Mouse (Mus musculus) heart, adult 2 months (tissue): ENCODE data around the gene Slc25a28. TPM values are rescaled to one million over a fixed set of nuclear protein-coding genes. Genes with fewer than 3 reads are reported as not detected.

ENCODE experiments used
- DNase-seq, 2 experiments: peaks; one replicate each; pipeline ENCODE4 v3.0.0; 2021
- H3K27ac ChIP-seq: fragments of 200-600 bp; 2 replicates; pipeline ENCODE4 v1.8.1; 2022
- H3K27me3 ChIP-seq: fragments of 200-500 bp; 2 replicates; pipeline ENCODE4 v1.6.1; 2012; ENCODE audit warnings: mild to moderate bottlenecking, low read length, inconsistent platforms, mixed read lengths; ENCODE audit not compliant: control insufficient read depth, insufficient read depth
- H3K36me3 ChIP-seq: fragments of 200-500 bp; 2 replicates; pipeline ENCODE4 v1.6.1; 2012; ENCODE audit warnings: low read length, inconsistent platforms; ENCODE audit not compliant: control insufficient read depth, insufficient read depth
- H3K4me1 ChIP-seq: fragments of 200-500 bp; 2 replicates; pipeline ENCODE4 v1.6.1; 2011; ENCODE audit warnings: low read length; ENCODE audit not compliant: control insufficient read depth, insufficient read depth
- H3K4me3 ChIP-seq: fragments of 200-600 bp; 2 replicates; pipeline ENCODE4 v1.8.1; 2022
- H3K79me2 ChIP-seq: fragments of 200-500 bp; replicated peaks from 2 replicates; pipeline ENCODE4 v1.6.1; 2012; ENCODE audit warnings: mild to moderate bottlenecking, inconsistent platforms, low read length, moderate library complexity, mixed read lengths; ENCODE audit not compliant: control insufficient read depth, insufficient read depth
- H3K9ac ChIP-seq: fragments of 200-500 bp; 2 replicates; pipeline ENCODE4 v1.6.1; 2012; ENCODE audit warnings: low read depth, mild to moderate bottlenecking, control low read depth, inconsistent platforms, low read length, mixed read lengths
- CTCF ChIP-seq: fragments of 200-600 bp; IDR thresholded peaks from 2 replicates; pipeline ENCODE4 v1.8.1; 2022; ENCODE audit warnings: antibody characterized with exemption, mild to moderate bottlenecking, moderate library complexity
- EP300 ChIP-seq: fragments of 200-500 bp; IDR thresholded peaks from 2 replicates; pipeline ENCODE4 v1.6.1; 2011; ENCODE audit warnings: low read depth, low read length, control low read depth; ENCODE audit not compliant: insufficient read depth
- POLR2A ChIP-seq: fragments of 200-500 bp; IDR thresholded peaks from 2 replicates; pipeline ENCODE4 v1.6.1; 2011; ENCODE audit warnings: mild to moderate bottlenecking, low read depth, low read length, control low read depth; ENCODE audit not compliant: insufficient read depth
- WGBS: fragments of 180-500 bp; shearing (Covaris S2); methylation state at CpG from one replicate; pipeline ENCODE4 v1.1.7; 2018; 5-methylcytosine and 5-hydroxymethylcytosine counted together
- intact Hi-C: fragments of 180-260 bp; cut with DNase I; formaldehyde crosslinking; loops from one replicate; pipeline ENCODE4 v1.15.1; 2025
- polyA plus RNA-seq: library from polyadenylated mRNA; depleted of rRNA; stranded (reverse); fragments of >200 nt; gene quantifications from 2 replicates; pipeline ENCODE4 v1.2.3, GENCODE M21; 2012
- total RNA-seq, 2 experiments: library from RNA; stranded (reverse); gene quantifications; 2 replicates each; pipeline ENCODE4 v1.2.3; 2021

Slc25a28 gene
- total and polyA plus RNA-seq, 3 experiments, result 23.3 to 48.3 (median 31.7) TPM

GRCm38 (mm10) chr19:43699021-43699762 lies 24.5 kb upstream of the Slc25a28 start:
- Histone ChIP-seq H3K4me1 (no peaks in the 10 kb centered on the region; the same call in 1 of the 2 replicates), H3K4me3 (no peak overlapping the region), H3K9ac (no peak overlapping the region), H3K36me3 (no peaks in the 10 kb centered on the region), H3K27me3 (no peaks in the 10 kb centered on the region), H3K79me2 (no peaks in the 10 kb centered on the region), H3K27ac (no peak overlapping the region)
- no peak for TF ChIP-seq POLR2A
- TF ChIP-seq EP300, result no peak
- TF ChIP-seq CTCF, result no peak
- intact Hi-C loops, result no loop called here
- WGBS, result 65% methylated on average over 11 of the region's 11 CpGs
- DNase-seq, result no peak

GRCm38 (mm10) chr19:43697666-43698370 lies 23.1 kb upstream of the Slc25a28 start:
- no peak overlapping the region for H3K4me3 ChIP-seq
- H3K36me3 ChIP-seq, result no peaks in the 10 kb centered on the region
- no peak for DNase-seq
- no peaks in the 10 kb centered on the region for H3K27me3 ChIP-seq
- intact Hi-C loops, result no loop called here
- H3K9ac ChIP-seq, result no peak overlapping the region
- TF ChIP-seq EP300, result no peak
- TF ChIP-seq POLR2A, result no peak
- no peak for TF ChIP-seq CTCF
- no peaks in the 10 kb centered on the region for H3K79me2 ChIP-seq
- no peak overlapping the region for H3K27ac ChIP-seq
- H3K4me1 ChIP-seq, result no peaks in the 10 kb centered on the region; the same call in 1 of the 2 replicates
- 88% methylated on average over 5 of the region's 5 CpGs for WGBS

- intact Hi-C loops, result no loop called here
- Histone ChIP-seq H3K4me3 (no peak overlapping the region), H3K27ac (no peak overlapping the region), H3K9ac (no peak overlapping the region), H3K79me2 (no peaks in the 10 kb centered on the region), H3K27me3 (no peaks in the 10 kb centered on the region), H3K36me3 (no peaks in the 10 kb centered on the region), H3K4me1 (no peaks in the 10 kb centered on the region; the same call in 1 of the 2 replicates)
- no peak for DNase-seq
- 62% methylated on average over 10 of the region's 10 CpGs for WGBS
- TF ChIP-seq EP300, result no peak
- no peak for TF ChIP-seq POLR2A
- TF ChIP-seq CTCF, result no peak
Observed at GRCm38 (mm10) chr19:43695514-43695964, 20.9 kb upstream of the Slc25a28 start.

- intact Hi-C loops, result no loop called here
- peaks cover 1% of the 10 kb centered on the region; the same call in 1 of the 2 replicates for H3K4me1 ChIP-seq
- H3K79me2 ChIP-seq, result no peaks in the 10 kb centered on the region
- H3K27ac ChIP-seq, result no peak overlapping the region
- H3K27me3 ChIP-seq, result no peaks in the 10 kb centered on the region
- no peak overlapping the region for H3K4me3 ChIP-seq
- WGBS, result 95% methylated on average over 14 of the region's 14 CpGs
- no peak for DNase-seq
- H3K36me3 ChIP-seq, result no peaks in the 10 kb centered on the region
- no peak overlapping the region for H3K9ac ChIP-seq
- no peak for TF ChIP-seq CTCF
- no peak for TF ChIP-seq EP300
- no peak for TF ChIP-seq POLR2A
Observed at GRCm38 (mm10) chr19:43692815-43693214, 18.1 kb upstream of the Slc25a28 start.

GRCm38 (mm10) chr19:43689419-43690246 lies 15.0 kb upstream of the Slc25a28 start, which contains the start of gene Entpd7:
TSS of gene Entpd7 (plus strand) at chr19:43689672.
- Histone ChIP-seq H3K79me2 (no peaks in the 10 kb centered on the region), H3K9ac (peak within 1 kb of the TSS; percentile 83), H3K27ac (peak within 1 kb of the TSS; percentile 75), H3K27me3 (no peaks in the 10 kb centered on the region), H3K4me3 (peak within 1 kb of the TSS; percentile 68), H3K36me3 (no peaks in the 10 kb centered on the region), H3K4me1 (peaks cover 1% of the 10 kb centered on the region; the same call in 1 of the 2 replicates)
- peak; percentile 95 to 99 for DNase-seq
- intact Hi-C loops, result loop anchor here (2.0 kb wide), 1 partner anchor 63 kb away; the partner anchor contains the start of genes Cox15 and Cutc
- TF ChIP-seq CTCF, result peak; percentile 86
- TF ChIP-seq POLR2A, result peak; percentile 96
- TF ChIP-seq EP300, result 0 out of 2 replicates have a peak, but pooled peaks have one; percentile 60
- WGBS, result under 1% methylated on average over 60 of the region's 60 CpGs
